Comparison of ENCODE assay signal across 26 mouse cellular contexts in genomic region chr11:46698278-46698655, GRCm38 (mm10). TPM values are rescaled to one million over a fixed set of nuclear protein-coding genes. Genes with fewer than 3 reads are reported as not detected.
DNase-seq lines count a peak whose midpoint lies in the region; ATAC-seq and TF ChIP-seq lines count a peak whose summit lies in the region.
"Had no signal": no experiment of that assay in that cellular context is flagged by ENCODE, and none has a peak within 500 bp of the region (broad histone marks: within the 10 kb centered on the region; RNA-seq: fewer than 3 reads in every experiment).

No protein-coding gene starts in this region.

- ATAC-seq in intestine, embryonic 14.5 days (replicated peaks; ENCODE audit: low FRiP score, low TSS enrichment, low read depth) = no peak
- ATAC-seq in intestine, embryonic 16.5 days = no peak
- ATAC-seq in liver, embryonic 14.5 days (ENCODE audit: insufficient read depth) = no peak
- ATAC-seq in liver, embryonic 16.5 days (ENCODE audit: low read depth) = no peak
- ATAC-seq: forebrain, embryonic 15.5 days had no signal

- no peak for TF ChIP-seq CTCF in liver, embryonic 14.5 days (IDR thresholded peaks at IDR 0.05; ENCODE audit: low read depth)

- no peak for TF ChIP-seq EP300 in liver, embryonic 14.5 days (IDR thresholded peaks at IDR 0.05; ENCODE audit: low read depth)

- H3K9ac ChIP-seq in intestine, embryonic 14.5 days (ENCODE audit: low read length) = no peak overlapping the region
- H3K9ac ChIP-seq in intestine, embryonic 16.5 days (ENCODE audit: low read depth, low read length) = no peak overlapping the region
- no peak overlapping the region for H3K9ac ChIP-seq in liver, embryonic 14.5 days (replicated peaks)
- no peak overlapping the region for H3K9ac ChIP-seq in liver, embryonic 16.5 days (ENCODE audit: low read depth, low read length)
- H3K9ac ChIP-seq: embryonic facial prominence, embryonic 13.5 days; forebrain, embryonic 12.5 days; forebrain, embryonic 15.5 days; hindbrain, embryonic 12.5 days; hindbrain, embryonic 15.5 days had no signal

- no peak overlapping the region for H3K27ac ChIP-seq in intestine, embryonic 14.5 days (ENCODE audit: low read depth)
- H3K27ac ChIP-seq in intestine, embryonic 16.5 days (ENCODE audit: low read length) = no peak overlapping the region
- no peak overlapping the region for H3K27ac ChIP-seq in liver, embryonic 14.5 days
- no peak overlapping the region for H3K27ac ChIP-seq in liver, embryonic 16.5 days (ENCODE audit: low read length)
- H3K27ac ChIP-seq: embryonic facial prominence, embryonic 10.5 days; embryonic facial prominence, embryonic 13.5 days; forebrain, embryonic 12.5 days; forebrain, embryonic 15.5 days; hindbrain, embryonic 12.5 days; hindbrain, embryonic 15.5 days had no signal

- DNase-seq in intestine, embryonic 14.5 days (ENCODE audit: low spot score) = peak; percentile 12
- DNase-seq in liver, embryonic 14.5 days (ENCODE audit: low read depth in 3 of 3, low spot score in 3 of 3) = no peak
- DNase-seq in liver = no peak
- DNase-seq in heart, adult 11 months = no peak
- DNase-seq: adrenal gland, adult 2 months; adrenal gland, postnatal 14 days; cerebellum, adult 11-12 months; cerebellum, adult 8-10 months; cerebellum, postnatal 10 days; cerebellum, postnatal 36 days; embryo, embryonic 11 days; gastrocnemius, postnatal 25 days had no signal

- no peaks in the 10 kb centered on the region for H3K27me3 ChIP-seq in intestine, embryonic 14.5 days (replicated peaks; ENCODE audit: control insufficient read depth, insufficient read depth, low read length)
- no peaks in the 10 kb centered on the region for H3K27me3 ChIP-seq in intestine, embryonic 16.5 days (replicated peaks; ENCODE audit: control insufficient read depth, insufficient read depth, low read length)
- no peaks in the 10 kb centered on the region for H3K27me3 ChIP-seq in liver, embryonic 14.5 days (ENCODE audit: control insufficient read depth, insufficient read depth, low read length)
- H3K27me3 ChIP-seq in liver, embryonic 16.5 days (ENCODE audit: control insufficient read depth, insufficient read depth, low read depth, low read length) = no peaks in the 10 kb centered on the region
- H3K27me3 ChIP-seq: embryonic facial prominence, embryonic 13.5 days; forebrain, embryonic 12.5 days; forebrain, embryonic 15.5 days; hindbrain, embryonic 12.5 days; hindbrain, embryonic 15.5 days had no signal

- H3K4me2 ChIP-seq in intestine, embryonic 14.5 days (ENCODE audit: low read length) = no peak overlapping the region
- H3K4me2 ChIP-seq in intestine, embryonic 16.5 days (ENCODE audit: low read depth, low read length) = no peak overlapping the region
- H3K4me2 ChIP-seq in liver, embryonic 14.5 days (ENCODE audit: low read depth) = peak overlapping the region; percentile 27; the same call in 1 of the 2 replicates
- H3K4me2 ChIP-seq in liver, embryonic 16.5 days (ENCODE audit: low read depth, low read length) = 0 out of 2 replicates have a peak overlapping the region, but pooled peaks have one; percentile 11
- H3K4me2 ChIP-seq: embryonic facial prominence, embryonic 13.5 days; forebrain, embryonic 12.5 days; forebrain, embryonic 15.5 days; heart, embryonic 11.5 days; hindbrain, embryonic 12.5 days; hindbrain, embryonic 15.5 days had no signal

- 84% methylated on average over 6 of the region's 6 CpGs for WGBS in intestine, embryonic 14.5 days
- WGBS in intestine, embryonic 16.5 days = 83% methylated on average over 6 of the region's 6 CpGs
- 48% methylated on average over 6 of the region's 6 CpGs for WGBS in liver, embryonic 14.5 days (ENCODE audit: insufficient replicate concordance)
- 55% methylated on average over 6 of the region's 6 CpGs for WGBS in liver, embryonic 16.5 days (ENCODE audit: insufficient replicate concordance)

- H3K36me3 ChIP-seq in intestine, embryonic 14.5 days (ENCODE audit: control insufficient read depth, insufficient read depth, low read length) = no peaks in the 10 kb centered on the region
- H3K36me3 ChIP-seq in intestine, embryonic 16.5 days (ENCODE audit: control insufficient read depth, insufficient read depth, low read length) = no peaks in the 10 kb centered on the region
- H3K36me3 ChIP-seq in liver, embryonic 14.5 days (replicated peaks; ENCODE audit: control insufficient read depth, insufficient read depth, low read depth) = no peaks in the 10 kb centered on the region
- no peaks in the 10 kb centered on the region for H3K36me3 ChIP-seq in liver, embryonic 16.5 days (ENCODE audit: control insufficient read depth, insufficient read depth)
- H3K36me3 ChIP-seq: embryonic facial prominence, embryonic 10.5 days; embryonic facial prominence, embryonic 13.5 days; forebrain, embryonic 12.5 days; forebrain, embryonic 15.5 days; hindbrain, embryonic 12.5 days; hindbrain, embryonic 15.5 days had no signal

- no peaks in the 10 kb centered on the region for H3K9me3 ChIP-seq in intestine, embryonic 14.5 days (ENCODE audit: control insufficient read depth, low read length)
- no peaks in the 10 kb centered on the region; the same call in 1 of the 2 replicates for H3K9me3 ChIP-seq in intestine, embryonic 16.5 days (ENCODE audit: control insufficient read depth, low read length)
- no peaks in the 10 kb centered on the region for H3K9me3 ChIP-seq in liver, embryonic 14.5 days (ENCODE audit: control insufficient read depth, low read length)
- H3K9me3 ChIP-seq in liver, embryonic 16.5 days (replicated peaks; ENCODE audit: control insufficient read depth, low read length) = no peaks in the 10 kb centered on the region
- H3K9me3 ChIP-seq: forebrain, embryonic 12.5 days; forebrain, embryonic 15.5 days; hindbrain, embryonic 12.5 days had no signal

- no peaks in the 10 kb centered on the region for H3K4me1 ChIP-seq in intestine, embryonic 14.5 days (replicated peaks; ENCODE audit: control insufficient read depth, insufficient read depth, low read length)
- H3K4me1 ChIP-seq in intestine, embryonic 16.5 days (ENCODE audit: control insufficient read depth, insufficient read depth, low read length) = no peaks in the 10 kb centered on the region
- H3K4me1 ChIP-seq in liver, embryonic 14.5 days (replicated peaks; ENCODE audit: control insufficient read depth in 2 of 2, insufficient read depth in 2 of 2, low read length in 1 of 2) = no peaks in the 10 kb centered on the region
- no peaks in the 10 kb centered on the region for H3K4me1 ChIP-seq in liver, embryonic 16.5 days (ENCODE audit: control insufficient read depth, low read depth, low read length)
- H3K4me1 ChIP-seq: embryonic facial prominence, embryonic 10.5 days; embryonic facial prominence, embryonic 13.5 days; forebrain, embryonic 12.5 days; forebrain, embryonic 15.5 days; hindbrain, embryonic 12.5 days; hindbrain, embryonic 15.5 days had no signal

- no peak overlapping the region for H3K4me3 ChIP-seq in intestine, embryonic 14.5 days (ENCODE audit: low read depth, low read length)
- no peak overlapping the region for H3K4me3 ChIP-seq in intestine, embryonic 16.5 days (ENCODE audit: low read length)
- H3K4me3 ChIP-seq in liver, embryonic 14.5 days (ENCODE audit: insufficient read depth in 1 of 2, low read depth in 2 of 2, low read length in 2 of 2) = no peak overlapping the region
- H3K4me3 ChIP-seq in liver, embryonic 16.5 days (ENCODE audit: low read depth, low read length) = peak overlapping the region; percentile 7; the same call in 1 of the 2 replicates
- H3K4me3 ChIP-seq: embryonic facial prominence, embryonic 10.5 days; embryonic facial prominence, embryonic 13.5 days; erythroblast, embryonic 14.5 days; forebrain, embryonic 12.5 days; forebrain, embryonic 15.5 days; hindbrain, embryonic 12.5 days; hindbrain, embryonic 15.5 days had no signal

RNA-seq across cellular contexts. Expression of gene Timd2, which starts 8.6 kb away (rescaled TPM):
- 0.09 TPM in 1 of 2 replicates, not detected in the other for polyA plus RNA-seq in intestine, embryonic 14.5 days (2014; fragmentation: Nextera tagmentation; extraction: Ambion mirVana)
- 1.8 and 2.4 TPM in 2 replicates for polyA plus RNA-seq in intestine, embryonic 16.5 days (2015; fragmentation: Nextera tagmentation; extraction: Ambion mirVana)
- polyA plus RNA-seq in liver, embryonic 14.5 days (2012; rRNA removed) = 19.3 and 31.1 TPM in 2 replicates
- polyA plus RNA-seq in liver, embryonic 14.5 days (2014; fragmentation: Nextera tagmentation; extraction: Ambion mirVana) = 39.3 and 39.7 TPM in 2 replicates
- 55.6 and 56.4 TPM in 2 replicates for polyA plus RNA-seq in liver, embryonic 16.5 days (2015; fragmentation: Nextera tagmentation; extraction: Ambion mirVana)
- polyA plus RNA-seq: adrenal gland, adult 2 months; cortical plate, adult 2 months; embryonic facial prominence, embryonic 13.5 days; erythroblast, embryonic 14.5 days; forebrain, embryonic 12.5 days; forebrain, embryonic 15.5 days; heart, embryonic 14.5 days; heart, postnatal 0 days; hindbrain, embryonic 12.5 days had no signal

RNA-seq across cellular contexts. Expression of gene Havcr1, which starts 36.6 kb away (rescaled TPM):
- polyA plus RNA-seq in intestine, embryonic 14.5 days (2014; fragmentation: Nextera tagmentation; extraction: Ambion mirVana) = not detected in 2 replicates
- 0.12 TPM in 1 of 2 replicates, not detected in the other for polyA plus RNA-seq in intestine, embryonic 16.5 days (2015; fragmentation: Nextera tagmentation; extraction: Ambion mirVana)
- polyA plus RNA-seq in liver, embryonic 14.5 days (2012; rRNA removed) = not detected in 2 replicates
- not detected in 2 replicates for polyA plus RNA-seq in liver, embryonic 14.5 days (2014; fragmentation: Nextera tagmentation; extraction: Ambion mirVana)
- 0.06 and 0.14 TPM in 2 replicates for polyA plus RNA-seq in liver, embryonic 16.5 days (2015; fragmentation: Nextera tagmentation; extraction: Ambion mirVana)
- polyA plus RNA-seq: adrenal gland, adult 2 months; cortical plate, adult 2 months; embryonic facial prominence, embryonic 10.5 days; embryonic facial prominence, embryonic 13.5 days; erythroblast, embryonic 14.5 days; forebrain, embryonic 12.5 days; forebrain, embryonic 15.5 days; gonadal fat pad, adult 2 months; heart, embryonic 14.5 days; heart, postnatal 0 days; hindbrain, embryonic 12.5 days; hindbrain, embryonic 15.5 days had no signal

Comparison
In these comparisons a context has a peak if more than half of its experiments do, and no peak if none do; other contexts are left out.
1. H3K4me2 ChIP-seq: peak in liver, embryonic 14.5 days (single experiment) and liver, embryonic 16.5 days (single experiment); none in intestine, embryonic 14.5 days (single experiment) and intestine, embryonic 16.5 days (single experiment).